8 mouse cellular contexts compared by ENCODE assay signal in genomic region chr12:91654399-91655122, GRCm38 (mm10).
DNase-seq lines count a peak whose midpoint lies in the region; ATAC-seq lines count a peak whose summit lies in the region.

No protein-coding gene starts in this region.

- no peak for ATAC-seq in CD4-positive, CD25-positive, alpha-beta regulatory T cell, adult 4 months
- no peak for ATAC-seq in megakaryocyte progenitor cell, adult 5-6 weeks (replicated peaks; ENCODE audit: poor library complexity)

- intact Hi-C loops in left cerebral cortex, postnatal 25 days (cut with DNase I) = no loop called here

- peak; percentile 52 for DNase-seq in adrenal gland, adult 2 months
- DNase-seq in adrenal gland, postnatal 4 days (ENCODE audit: low spot score in 2 of 2) = no peak
- DNase-seq in layer of hippocampus, adult 9-11 months = peak; percentile 28
- DNase-seq in layer of hippocampus, postnatal 36 days = no peak
- DNase-seq in cerebellum, adult 11-12 months = peak; percentile 16
- DNase-seq in left cerebral cortex, postnatal 25 days (ENCODE audit: low spot score in 2 of 2) = peak; percentile 36 to 66

Comparison
In these comparisons a context has a peak if more than half of its experiments do, and no peak if none do; other contexts are left out.
1. DNase-seq: peak in adrenal gland, adult 2 months (single experiment), layer of hippocampus, adult 9-11 months (single experiment), cerebellum, adult 11-12 months (single experiment) and left cerebral cortex, postnatal 25 days (2 of 2); none in adrenal gland, postnatal 4 days (0 of 2) and layer of hippocampus, postnatal 36 days (0 of 2).